Mouse (Mus musculus) heart, postnatal 0 days (tissue): ENCODE measurements around the gene Gm20661. TPM values are rescaled to one million over a fixed set of nuclear protein-coding genes. Genes with fewer than 3 reads are reported as not detected.
A peak's percentile ranks its signal among the peaks of the same experiment; 100 is the strongest.

ENCODE experiments used
- ATAC-seq: fragments of 200-750 bp; cut with Nextera tagmentation; 2 replicates; pipeline ENCODE4 v1.8.0; 2017; ENCODE audit warnings: low read depth, moderate number of reproducible peaks, moderate library complexity; ENCODE audit not compliant: insufficient read depth
- DNase-seq: peaks from one replicate; pipeline ENCODE4 v3.0.0-alpha.2; 2016; ENCODE audit warnings: low spot score
- H3K27ac ChIP-seq: fragments of 300-500 bp; sonication (generic); 2 replicates; pipeline ENCODE4 v1.5.1; 2014; ENCODE audit warnings: low read depth, mild to moderate bottlenecking
- H3K27me3 ChIP-seq: fragments of 300-500 bp; sonication (generic); 2 replicates; pipeline ENCODE4 v1.6.1; 2014; ENCODE audit warnings: low read length, mixed read lengths; ENCODE audit not compliant: control insufficient read depth, insufficient read depth
- H3K36me3 ChIP-seq: fragments of 300-500 bp; sonication (generic); replicated peaks from 2 replicates; pipeline ENCODE4 v1.6.1; 2014; ENCODE audit warnings: low read length, mixed read lengths; ENCODE audit not compliant: control insufficient read depth, insufficient read depth
- H3K4me1 ChIP-seq: fragments of 300-500 bp; sonication (generic); 2 replicates; pipeline ENCODE4 v1.6.1; 2014; ENCODE audit warnings: antibody characterized with exemption; ENCODE audit not compliant: control insufficient read depth, insufficient read depth
- H3K4me2 ChIP-seq: fragments of 300-500 bp; sonication (generic); 2 replicates; pipeline ENCODE4 v1.6.1; 2014; ENCODE audit warnings: low read depth, mild to moderate bottlenecking, low read length, moderate library complexity
- H3K4me3 ChIP-seq: fragments of 300-500 bp; sonication (generic); 2 replicates; pipeline ENCODE4 v1.5.1; 2014; ENCODE audit warnings: low read depth, low read length
- H3K9ac ChIP-seq: fragments of 300-500 bp; sonication (generic); replicated peaks from 2 replicates; pipeline ENCODE4 v1.6.1; 2014; ENCODE audit warnings: low read depth, low read length, mixed read lengths
- H3K9me3 ChIP-seq: fragments of 300-500 bp; sonication (generic); replicated peaks from 2 replicates; pipeline ENCODE4 v1.6.1; 2016; ENCODE audit warnings: low read length; ENCODE audit not compliant: control insufficient read depth
- CTCF ChIP-seq: IDR thresholded peaks from 2 replicates; pipeline ENCODE4 v1.5.1; 2016; ENCODE audit warnings: antibody characterized with exemption, control low read depth, low read depth
- EP300 ChIP-seq: IDR thresholded peaks from 2 replicates; pipeline ENCODE4 v1.6.1; 2016; ENCODE audit warnings: antibody characterized with exemption, low read depth
- WGBS: fragments of 180-500 bp; shearing (Covaris S2); extraction: QIAGEN DNeasy Blood & Tissue Kit; methylation state at CpG from one replicate; pipeline ENCODE4 v1.1.7; 2014; 5-methylcytosine and 5-hydroxymethylcytosine counted together
- polyA plus RNA-seq: library from polyadenylated mRNA; unstranded; fragments of >200 nt; fragmentation: Nextera tagmentation; extraction: Ambion mirVana; gene quantifications from 2 replicates; pipeline ENCODE4 v1.2.1, GENCODE M21; 2015
- total RNA-seq: library from RNA; depleted of rRNA; stranded (reverse); fragments of >200 nt; gene quantifications from 2 replicates; pipeline ENCODE4 v1.2.3, GENCODE M21; 2014; ENCODE audit warnings: low replicate concordance

Gene Gm20661
- total and polyA plus RNA-seq, 2 experiments from 2014 or later: 0.19 to 0.57 TPM

GRCm38 (mm10) chr9:107968531-107968930 lies 14.3 kb upstream of the Gm20661 start:
- Histone ChIP-seq H3K4me3 (no peak overlapping the region), H3K9me3 (no peaks in the 10 kb centered on the region), H3K27ac (no peak overlapping the region), H3K27me3 (no peaks in the 10 kb centered on the region), H3K4me1 (no peaks in the 10 kb centered on the region; the same call in 1 of the 2 replicates), H3K4me2 (no peak overlapping the region), H3K9ac (no peak overlapping the region), H3K36me3 (no peaks in the 10 kb centered on the region)
- TF ChIP-seq CTCF (no peak), EP300 (no peak)
- DNase-seq: no peak
- no peak for ATAC-seq
- 86% methylated on average over 7 of the region's 7 CpGs for WGBS

- H3K27me3 ChIP-seq: no peaks in the 10 kb centered on the region
- no peak overlapping the region for H3K4me2 ChIP-seq
- H3K9me3 ChIP-seq: no peaks in the 10 kb centered on the region
- DNase-seq (no peak), ATAC-seq (no peak)
- H3K4me3 ChIP-seq: no peak overlapping the region
- H3K4me1 ChIP-seq: peaks cover 15% of the 10 kb centered on the region
- H3K27ac ChIP-seq: no peak overlapping the region
- H3K36me3 ChIP-seq: no peaks in the 10 kb centered on the region
- 76% methylated on average over 5 of the region's 5 CpGs for WGBS
- no peak for TF ChIP-seq EP300
- TF ChIP-seq CTCF: no peak
- H3K9ac ChIP-seq: no peak overlapping the region
These were observed 12.5 kb upstream of the Gm20661 start for GRCm38 (mm10) chr9:107970311-107970710.

- 54% methylated on average over 8 of the region's 8 CpGs for WGBS
These were observed 10.9 kb upstream of the Gm20661 start for GRCm38 (mm10) chr9:107971690-107972541.

GRCm38 (mm10) chr9:107974491-107975171 lies 8.2 kb upstream of the Gm20661 start:
- no peaks in the 10 kb centered on the region for H3K27me3 ChIP-seq
- peaks cover 28% of the 10 kb centered on the region for H3K4me1 ChIP-seq
- ATAC-seq (peak; percentile 12; the same call in 1 of the 2 replicates), DNase-seq (no peak)
- H3K36me3 ChIP-seq: peaks cover 14% of the 10 kb centered on the region
- 23% methylated on average over 10 of the region's 10 CpGs for WGBS
- TF ChIP-seq CTCF: no peak
- TF ChIP-seq EP300: no peak; the same call in 1 of the 2 replicates
- H3K9me3 ChIP-seq: no peaks in the 10 kb centered on the region
- H3K4me2 ChIP-seq: peak overlapping the region; percentile 68; the same call in 1 of the 2 replicates
- H3K27ac ChIP-seq: peak overlapping the region; percentile 90
- H3K9ac ChIP-seq: 0 out of 2 replicates have a peak overlapping the region, but pooled peaks have one; percentile 63
- H3K4me3 ChIP-seq: peak overlapping the region; percentile 50

More at GRCm38 (mm10) chr9:107971690-107972541, 10.9 kb upstream of the Gm20661 start:
- DNase-seq (peak; percentile 46), ATAC-seq (peak; percentile 48; the same call in 1 of the 2 replicates)
- TF ChIP-seq EP300 (no peak), CTCF (no peak)
- H3K4me3 ChIP-seq: no peak overlapping the region
- H3K36me3 ChIP-seq: no peaks in the 10 kb centered on the region
- 0 out of 2 replicates have a peak overlapping the region, but pooled peaks have one; percentile 8 for H3K27ac ChIP-seq
- H3K9me3 ChIP-seq: no peaks in the 10 kb centered on the region
- H3K4me2 ChIP-seq: no peak overlapping the region
- H3K9ac ChIP-seq: no peak overlapping the region
- no peaks in the 10 kb centered on the region for H3K27me3 ChIP-seq
- H3K4me1 ChIP-seq: peaks cover 28% of the 10 kb centered on the region

- peak; percentile 71 for ATAC-seq
- H3K27me3 ChIP-seq: no peaks in the 10 kb centered on the region
- H3K9me3 ChIP-seq: no peaks in the 10 kb centered on the region
- DNase-seq: peak; percentile 83
- peak within 1 kb of the TSS; percentile 68 for H3K4me2 ChIP-seq
- TF ChIP-seq EP300: no peak
- no peak for TF ChIP-seq CTCF
- peak within 1 kb of the TSS; percentile 50 for H3K4me3 ChIP-seq
- H3K4me1 ChIP-seq: peaks cover 28% of the 10 kb centered on the region
- H3K9ac ChIP-seq: peak within 1 kb of the TSS; percentile 63
- WGBS: 36% methylated on average over 12 of the region's 12 CpGs
- peak within 1 kb of the TSS; percentile 90 for H3K27ac ChIP-seq
- H3K36me3 ChIP-seq: peaks cover 18% of the 10 kb centered on the region
These were observed 7.2 kb upstream of the Gm20661 start, which contains the start of gene Uba7 for GRCm38 (mm10) chr9:107975399-107976386. TSS of gene Uba7 (plus strand) at chr9:107975505.
